Mouse (Mus musculus): ENCODE results near the gene Clk3.

DNA sequence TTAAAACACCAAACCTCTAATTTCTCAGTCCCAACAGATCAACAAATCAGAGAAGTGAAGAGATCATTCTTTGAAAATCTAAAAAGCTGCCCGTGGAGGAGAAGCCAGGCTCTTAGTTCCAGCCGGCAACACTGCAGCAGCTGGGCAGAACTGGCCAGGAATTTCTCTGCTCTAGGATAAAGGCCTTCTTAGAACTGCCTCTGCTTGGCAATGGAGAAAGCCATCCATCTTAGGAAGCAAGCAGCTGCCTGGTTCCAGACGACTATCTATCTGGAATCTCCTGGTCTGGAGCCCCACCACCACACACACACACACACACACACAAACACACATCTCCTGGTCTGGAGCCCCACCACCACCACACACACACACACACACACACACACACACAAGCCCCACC lies 49.2 kb upstream of the Clk3 start:
- TF ChIP-seq CTCF (IDR thresholded peaks at IDR 0.05; ENCODE audit: low read depth) (no peak), EP300 (IDR thresholded peaks at IDR 0.05; ENCODE audit: low read depth) (no peak)

All from heart, postnatal 0 days (tissue).